ENCODE assay signal across 8 mouse cellular contexts in the genomic region with DNA sequence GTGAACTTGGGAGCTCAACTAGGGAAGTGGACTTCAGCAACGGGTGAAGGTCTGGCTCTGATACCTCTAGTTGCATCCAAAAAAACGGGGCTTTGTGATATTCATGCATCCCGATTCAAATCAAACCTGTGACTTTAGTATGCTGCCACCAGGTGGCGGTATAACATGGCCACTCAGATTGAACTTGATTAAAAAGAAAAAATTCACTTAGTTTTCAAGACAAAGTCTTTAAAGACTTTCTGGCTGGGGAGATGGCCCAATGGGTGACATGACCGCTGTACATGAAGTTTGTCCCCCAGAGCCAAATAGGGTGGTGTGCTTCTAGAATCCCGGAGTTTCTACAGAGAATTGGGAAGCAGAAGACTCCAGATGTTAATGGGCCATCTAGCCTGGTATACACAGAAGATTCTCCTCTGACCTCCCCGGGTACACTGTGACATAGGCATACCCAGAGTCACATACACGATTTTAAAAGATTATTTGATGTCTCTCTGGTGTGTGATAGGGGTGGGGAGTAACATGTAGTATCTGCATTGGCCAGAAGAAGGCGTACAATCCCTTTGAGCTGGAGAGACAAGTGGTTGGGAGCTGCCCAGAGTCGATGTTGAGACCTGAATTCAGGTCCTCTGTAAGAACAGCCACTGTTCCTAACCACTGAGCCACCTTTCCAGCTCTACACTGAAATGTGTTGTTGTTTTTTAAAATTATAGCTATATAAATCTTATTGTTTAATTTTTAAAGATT. TPM values are rescaled to one million over a fixed set of nuclear protein-coding genes. Genes with fewer than 3 reads are reported as not detected.
DNase-seq lines count a peak whose midpoint lies in the region; ATAC-seq and TF ChIP-seq lines count a peak whose summit lies in the region.
"Had no signal": no experiment of that assay in that cellular context is flagged by ENCODE, and none has a peak within 500 bp of the region (broad histone marks: within the 10 kb centered on the region; RNA-seq: fewer than 3 reads in every experiment).

No protein-coding gene starts in this region.

- H3K79me2 ChIP-seq in CH12.LX (replicated peaks; ENCODE audit: control insufficient read depth, extremely low read depth, insufficient read depth, poor library complexity, severe bottlenecking): no peaks in the 10 kb centered on the region

- no peaks in the 10 kb centered on the region for H3K9me3 ChIP-seq in kidney, embryonic 15.5 days (replicated peaks)
- H3K9me3 ChIP-seq in CH12.LX (replicated peaks; ENCODE audit: low read length): peaks cover 5% of the 10 kb centered on the region

- no peak for TF ChIP-seq EP300 in CH12.LX (IDR thresholded peaks at IDR 0.05; ENCODE audit: low read length)

- in situ Hi-C loops in CH12.LX (cut with MboI; ENCODE audit: low pct_ligation_motif_present, low pct_unique_long_range_greater_than_20kb, low sequenced_read_pairs): loop anchor here (10.0 kb wide), 1 partner anchor 249 kb away; no protein-coding TSS in a partner anchor

- no peak overlapping the region for H3K4me3 ChIP-seq in kidney, embryonic 15.5 days (replicated peaks)
- H3K4me3 ChIP-seq in CH12.LX (replicated peaks in 1 of 3; ENCODE audit: low read depth in 2 of 3, low read length in 2 of 3, poor library complexity in 1 of 3): no peak overlapping the region
- H3K4me3 ChIP-seq in layer of hippocampus, adult 2 months: no peak overlapping the region
- H3K4me3 ChIP-seq: myocyte had no signal

- H3K27me3 ChIP-seq in kidney, embryonic 15.5 days: no peaks in the 10 kb centered on the region
- no peaks in the 10 kb centered on the region for H3K27me3 ChIP-seq in CH12.LX (replicated peaks)

- WGBS in kidney, embryonic 15.5 days: 50% methylated on average over 10 of the region's 10 CpGs

- H3K27ac ChIP-seq in kidney, embryonic 15.5 days: no peak overlapping the region
- no peak overlapping the region for H3K27ac ChIP-seq in CH12.LX (ENCODE audit: insufficient read depth, low read depth)
- H3K27ac ChIP-seq in layer of hippocampus, adult 2 months: no peak overlapping the region

- no peaks in the 10 kb centered on the region for H3K36me3 ChIP-seq in kidney, embryonic 15.5 days
- H3K36me3 ChIP-seq in CH12.LX (replicated peaks in 1 of 2; ENCODE audit: control insufficient read depth in 1 of 2, insufficient read depth in 1 of 2, low read length in 1 of 2): no peaks in the 10 kb centered on the region

- no peak overlapping the region for H3K9ac ChIP-seq in kidney, embryonic 15.5 days
- no peak overlapping the region for H3K9ac ChIP-seq in CH12.LX (ENCODE audit: insufficient read depth, low read depth)

- no peak for ATAC-seq in kidney, embryonic 15.5 days (replicated peaks; ENCODE audit: low FRiP score)

- dilution Hi-C loops in CH12.LX (cut with MboI; ENCODE audit: extremely low pct_ligation_motif_present, extremely low pct_unique_long_range_greater_than_20kb, low sequenced_read_pairs): no loop called here

- H3K4me2 ChIP-seq in kidney, embryonic 15.5 days: no peak overlapping the region
- peak overlapping the region; percentile 33 for H3K4me2 ChIP-seq in CH12.LX (ENCODE audit: insufficient read depth, low read depth, poor library complexity, severe bottlenecking)

- peak; percentile 65 for DNase-seq in kidney, adult 9 months
- DNase-seq in CH12.LX (ENCODE audit: extremely low read depth) (peak; percentile 52), MN1 (ENCODE audit: low spot score) (peak; percentile 78)
- peak; percentile 64 to 71 for DNase-seq in cerebellum, postnatal 36 days
- peak in 1 of 2 experiments; percentile 69 for DNase-seq in layer of hippocampus, adult 2 months (ENCODE audit: low spot score in 2 of 2)
- peak; percentile 75 for DNase-seq in retina, postnatal 1 day

- TF ChIP-seq RAD21 in CH12.LX (IDR thresholded peaks at IDR 0.05; ENCODE audit: low read depth, low read length): peak; percentile 23

- TF ChIP-seq POLR2A in CH12.LX (IDR thresholded peaks at IDR 0.05; ENCODE audit: low read depth, low read length): no peak

- peaks cover 16% of the 10 kb centered on the region for H3K4me1 ChIP-seq in kidney, embryonic 15.5 days
- peaks cover 9 to 19% of the 10 kb centered on the region in 2 experiments; a peak in 3 of 4 replicates for H3K4me1 ChIP-seq in CH12.LX (ENCODE audit: control insufficient read depth in 1 of 2, insufficient read depth in 2 of 2)

- peak; percentile 49 to 66 for TF ChIP-seq CTCF in CH12.LX (conservative IDR thresholded peaks at IDR 0.05 in 1 of 2, IDR thresholded peaks at IDR 0.05 in 1 of 2; ENCODE audit: low read depth in 2 of 2, low read length in 2 of 2)
- TF ChIP-seq CTCF in layer of hippocampus, adult 2 months (conservative IDR thresholded peaks at IDR 0.05): peak; percentile 87

TF ChIP-seq in CH12.LX, 34 proteins besides CTCF, POLR2A, EP300 and RAD21:
- TF ChIP-seq CHD1 (IDR thresholded peaks at IDR 0.05; ENCODE audit: low read depth, low read length) (no peak), SMC3 (IDR thresholded peaks at IDR 0.05; ENCODE audit: low read depth, low read length) (peak; percentile 45), ZNF384 (IDR thresholded peaks at IDR 0.05; ENCODE audit: low read depth, low read length) (peak; percentile 69), PAX5 (IDR thresholded peaks at IDR 0.05; ENCODE audit: low read length) (no peak), GABPA (IDR thresholded peaks at IDR 0.05; ENCODE audit: insufficient replicate concordance, low read depth, low read length) (no peak), USF1 (IDR thresholded peaks at IDR 0.05; ENCODE audit: low read depth, low read length) (no peak), ZMIZ1 (IDR thresholded peaks at IDR 0.05; ENCODE audit: low read depth, low read length) (no peak), USF2 (conservative IDR thresholded peaks at IDR 0.05; ENCODE audit: low read depth, low read length) (no peak), MAX (IDR thresholded peaks at IDR 0.05; ENCODE audit: low read length) (no peak)

RNA-seq across cellular contexts. Expression of a gene that starts 25.6 kb away (rescaled TPM):
- polyA plus RNA-seq in kidney, embryonic 15.5 days (2015; fragmentation: Nextera tagmentation; extraction: Ambion mirVana): 19.3 and 23.6 TPM in 2 replicates
- total RNA-seq in CH12.LX (2012; rRNA removed): 2.2 and 2.4 TPM in 2 replicates
- 1.1 and 1.4 TPM in 2 replicates for total RNA-seq in CH12.LX (2014; rRNA removed)
- polyA plus RNA-seq in CH12.LX (2012; ENCODE audit: insufficient read length, low read depth): 2.2 and 3.7 TPM in 2 replicates
- total RNA-seq in layer of hippocampus, adult 2 months (2021): 1 to 10 TPM; 2.0 to 3.0 TPM

RNA-seq across cellular contexts. Expression of a gene that starts 59.8 kb away (rescaled TPM):
- 38.4 and 39.7 TPM in 2 replicates for polyA plus RNA-seq in kidney, embryonic 15.5 days (2015; fragmentation: Nextera tagmentation; extraction: Ambion mirVana)
- total RNA-seq in CH12.LX (2012; rRNA removed): 15.8 and 16.6 TPM in 2 replicates
- total RNA-seq in CH12.LX (2014; rRNA removed): 17.3 and 19.6 TPM in 2 replicates
- 19.8 and 22.3 TPM in 2 replicates for polyA plus RNA-seq in CH12.LX (2012; ENCODE audit: insufficient read length, low read depth)
- 10 to 100 TPM; 43.4 to 43.8 TPM for total RNA-seq in layer of hippocampus, adult 2 months (2021)
